Mouse (Mus musculus): ENCODE results near the gene Cbx1.

The Cbx1 gene

DNA sequence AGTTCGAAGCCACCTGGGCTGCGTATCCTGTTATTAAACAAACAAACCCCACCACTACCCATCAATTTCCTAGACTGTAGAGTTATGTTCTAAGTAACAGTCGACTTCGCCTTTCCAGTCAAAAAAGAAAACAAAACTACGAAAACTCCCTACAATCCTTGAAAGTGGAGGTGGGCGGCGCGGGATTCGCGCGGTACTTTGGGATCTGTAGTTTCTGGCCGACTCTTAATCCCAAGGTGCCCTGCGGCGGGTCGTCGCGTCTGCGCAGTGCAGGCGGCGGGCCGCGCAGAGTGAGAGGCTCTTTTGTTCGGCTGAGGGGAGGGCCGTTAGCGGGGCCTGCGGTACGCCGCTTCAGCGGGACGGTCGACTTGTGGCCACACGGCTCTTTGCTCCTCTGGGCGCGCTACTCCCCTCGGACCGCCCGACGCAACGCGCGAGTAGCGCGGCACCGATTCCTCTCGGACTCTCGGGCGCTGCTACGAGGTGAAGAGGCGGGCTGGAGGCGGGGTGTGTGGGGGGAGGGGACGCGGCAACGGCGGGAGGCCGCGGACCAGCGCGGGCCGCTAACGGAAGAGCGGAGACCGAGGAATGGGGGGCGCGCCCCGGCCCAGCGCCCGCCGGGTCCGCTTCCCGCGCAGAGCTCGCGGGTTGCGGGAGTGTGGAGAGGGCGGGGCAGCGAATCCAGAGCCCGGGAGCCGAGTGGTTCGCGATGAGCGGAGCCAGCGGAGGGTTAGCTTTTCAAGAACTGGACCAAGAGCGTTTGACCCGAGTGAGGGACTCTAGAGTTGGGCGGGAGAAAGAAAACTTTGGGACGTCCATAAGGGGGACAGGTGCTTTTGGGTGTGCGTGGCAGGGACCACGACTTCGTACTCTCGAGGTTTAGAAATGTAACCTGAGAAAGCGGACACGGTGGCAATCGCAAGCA is at the start of gene Cbx1:
TSS of gene Cbx1 (plus strand) at position 257 of the 925 bp plus-strand sequence.
- DNase-seq (ENCODE audit: low spot score), result peak; percentile 95

- DNase-seq (ENCODE audit: low spot score), result no peak
Observed at GRCm38 (mm10) chr11:96740796-96741195, 48.1 kb upstream of the Cbx1 start.

GRCm38 (mm10) chr11:96741995-96742394 is 46.9 kb upstream of the Cbx1 start:
- DNase-seq (ENCODE audit: low spot score), result peak; percentile 73

GRCm38 (mm10) chr11:96743000-96743399 is 45.9 kb upstream of the Cbx1 start:
- DNase-seq (ENCODE audit: low spot score), result no peak

DNA sequence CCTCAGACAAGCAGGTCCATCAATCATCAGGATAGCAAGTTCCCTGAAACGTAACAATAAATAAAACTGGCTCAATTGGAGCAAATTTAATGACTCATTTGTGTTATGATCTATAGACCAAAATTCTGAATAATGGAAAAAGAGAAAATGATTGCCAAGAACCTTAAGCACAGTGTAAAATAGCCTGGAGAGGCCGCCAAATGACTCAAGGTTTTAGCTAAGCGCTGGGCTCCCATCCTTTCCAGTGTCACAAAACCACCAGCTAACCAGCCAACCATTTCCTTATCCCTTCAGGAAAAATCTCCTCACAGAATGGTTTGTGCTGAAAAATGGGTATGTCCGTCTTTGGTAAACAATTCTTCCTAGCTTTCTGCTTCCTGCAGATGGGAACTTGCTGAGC is 45.0 kb upstream of the Cbx1 start:
- no peak for DNase-seq (ENCODE audit: low spot score)

GRCm38 (mm10) chr11:96746648-96747047 is 42.3 kb upstream of the Cbx1 start:
- DNase-seq (ENCODE audit: low spot score), result no peak

DNA sequence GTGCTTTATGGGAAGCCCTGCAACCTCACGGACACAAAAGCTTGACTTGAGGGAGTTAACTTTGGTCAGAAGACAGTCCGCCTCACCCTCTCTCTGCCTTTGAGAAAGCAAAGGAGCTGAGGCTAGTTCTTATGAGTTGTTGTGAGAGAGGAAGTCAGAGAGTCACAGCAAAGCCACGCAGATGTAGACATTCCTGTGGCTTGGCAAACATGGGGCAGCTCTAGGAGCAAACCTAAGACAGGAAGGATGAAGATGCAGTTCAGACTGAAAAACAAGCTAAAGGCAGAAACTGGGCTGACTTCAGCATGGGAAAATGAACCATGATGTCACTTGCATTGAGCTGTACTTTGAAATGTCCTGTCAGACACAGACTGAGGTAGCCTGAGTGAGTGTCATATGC is 41.4 kb upstream of the Cbx1 start:
- no peak for DNase-seq (ENCODE audit: low spot score)

GRCm38 (mm10) chr11:96755298-96755697 is 33.6 kb upstream of the Cbx1 start:
- DNase-seq (ENCODE audit: low spot score), result no peak

- no peak for DNase-seq (ENCODE audit: low spot score)
Observed at GRCm38 (mm10) chr11:96757421-96757820, 31.5 kb upstream of the Cbx1 start.

DNA sequence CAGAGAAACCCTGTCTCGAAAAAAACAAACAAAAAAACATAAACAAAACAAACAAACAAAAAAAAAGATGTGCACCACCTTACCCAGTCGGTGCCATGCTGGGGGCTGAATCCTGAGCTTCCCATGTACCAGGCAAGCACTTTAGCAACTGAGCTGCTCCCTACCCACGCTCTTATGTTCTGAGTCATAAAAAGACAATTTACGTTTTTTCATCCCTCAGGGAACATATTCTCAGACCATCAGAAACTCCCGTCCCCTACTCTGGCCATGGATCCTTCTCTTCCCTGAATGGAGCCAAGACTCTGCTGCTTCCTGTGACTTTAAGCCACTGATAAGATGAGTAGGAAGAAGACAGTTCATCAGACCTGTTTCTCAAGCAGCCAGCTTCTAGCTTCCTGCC is 30.5 kb upstream of the Cbx1 start:
- no peak for DNase-seq (ENCODE audit: low spot score)

DNA sequence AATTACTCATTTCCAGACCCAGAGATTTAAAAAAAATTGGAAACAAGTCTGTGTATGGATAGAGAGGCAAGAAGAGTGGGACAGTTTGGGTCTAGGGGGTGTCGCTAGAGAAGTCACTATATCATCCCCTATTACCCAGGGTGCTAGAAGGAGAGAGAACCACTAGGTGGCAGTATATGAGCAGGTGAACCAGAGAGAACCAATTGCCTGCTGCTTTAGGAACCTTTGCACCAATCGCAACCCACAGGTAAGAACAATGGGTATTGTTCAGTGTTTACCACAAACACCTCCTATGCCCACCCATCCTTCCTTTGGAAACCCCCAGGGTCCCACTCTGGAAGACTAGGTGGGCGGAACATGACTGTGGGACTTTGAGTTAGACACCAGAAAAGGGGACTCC is 28.9 kb upstream of the Cbx1 start:
- DNase-seq (ENCODE audit: low spot score), result peak; percentile 76

- no peak for DNase-seq (ENCODE audit: low spot score)
Observed at GRCm38 (mm10) chr11:96761984-96762383, 26.9 kb upstream of the Cbx1 start.

- no peak for DNase-seq (ENCODE audit: low spot score)
Observed at GRCm38 (mm10) chr11:96762742-96763470, 26.0 kb upstream of the Cbx1 start.

DNA sequence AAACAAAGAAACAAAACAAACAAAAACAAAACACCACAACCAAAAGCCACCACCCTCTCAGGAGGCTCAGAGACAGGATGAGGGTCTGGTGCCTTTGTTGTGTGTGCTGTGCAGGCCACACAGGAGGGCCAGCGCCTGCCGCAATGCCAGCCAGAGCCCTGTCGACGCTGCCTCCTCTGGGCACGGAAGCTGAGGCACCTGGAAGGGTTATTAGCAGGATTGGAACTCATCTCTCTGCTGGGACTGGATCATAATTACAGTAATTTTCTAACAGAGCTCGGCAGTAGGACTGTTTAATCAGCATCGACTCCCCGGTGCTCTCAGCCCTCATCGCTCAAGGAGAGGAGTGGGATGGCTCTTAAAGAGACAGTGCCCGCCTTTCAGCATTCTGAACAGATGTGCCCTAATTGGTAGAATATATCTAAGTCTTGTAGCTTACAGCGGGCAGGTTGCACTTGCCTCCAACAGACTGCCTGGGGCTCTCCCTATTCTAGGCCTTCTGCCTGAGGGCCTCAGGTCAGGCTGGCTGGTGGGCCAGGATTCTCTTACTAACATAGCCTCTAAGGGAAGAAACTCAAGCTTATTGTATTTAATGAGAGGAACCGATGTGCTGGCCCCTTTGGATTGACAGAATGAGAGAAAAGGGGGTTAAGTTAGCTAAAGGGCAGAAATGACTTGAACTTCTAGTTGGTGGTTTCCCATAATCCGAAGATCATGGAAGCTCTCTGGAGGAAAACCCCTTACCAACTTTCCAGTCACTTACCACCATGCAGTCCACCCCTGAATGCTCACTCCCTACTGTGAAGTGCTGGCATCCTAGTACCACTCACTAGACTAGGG is 24.2 kb upstream of the Cbx1 start:
- DNase-seq (ENCODE audit: low spot score), result no peak

DNA sequence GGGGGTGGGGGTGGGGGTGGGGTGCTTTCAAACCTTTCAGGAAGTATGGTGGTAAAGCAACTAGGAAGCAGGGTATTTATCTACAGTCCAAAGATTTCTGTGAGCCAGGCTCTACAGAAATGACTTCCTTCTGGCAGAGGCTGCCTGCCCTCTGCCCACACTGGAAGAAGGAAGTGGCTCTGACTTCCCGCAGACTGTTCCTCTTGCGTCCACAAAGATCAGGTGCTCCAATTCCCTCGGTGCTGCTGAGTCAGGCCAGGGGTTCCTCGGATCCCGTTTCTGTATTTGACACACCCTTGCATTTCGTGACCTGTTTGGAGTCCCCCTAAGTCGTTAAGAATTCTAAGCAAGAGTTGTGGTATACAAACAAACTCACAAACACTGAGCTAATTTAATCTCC is 23.3 kb upstream of the Cbx1 start:
- no peak for DNase-seq (ENCODE audit: low spot score)

GRCm38 (mm10) chr11:96766555-96766954 is 22.4 kb upstream of the Cbx1 start:
- DNase-seq (ENCODE audit: low spot score), result no peak

DNA sequence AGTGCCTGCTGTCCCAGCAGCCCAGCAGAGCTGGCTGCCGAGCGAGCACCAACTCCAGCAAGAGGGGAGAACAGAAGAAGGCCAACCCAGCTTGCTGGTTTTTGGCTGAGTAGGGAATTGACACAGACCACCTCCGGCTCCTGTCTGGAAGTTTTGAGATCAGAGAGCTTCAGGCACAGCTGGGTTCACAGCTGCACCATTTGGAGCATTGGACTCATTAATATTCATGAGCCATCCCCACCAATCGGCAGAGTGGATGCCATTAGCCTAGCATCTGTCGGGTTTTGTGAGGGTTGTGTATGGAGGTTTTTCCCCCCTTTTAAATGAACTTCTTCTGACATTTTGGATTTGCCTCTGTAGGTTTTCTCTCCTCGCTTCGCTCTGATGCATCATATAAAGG is 21.8 kb upstream of the Cbx1 start:
- DNase-seq (ENCODE audit: low spot score), result peak; percentile 69

DNA sequence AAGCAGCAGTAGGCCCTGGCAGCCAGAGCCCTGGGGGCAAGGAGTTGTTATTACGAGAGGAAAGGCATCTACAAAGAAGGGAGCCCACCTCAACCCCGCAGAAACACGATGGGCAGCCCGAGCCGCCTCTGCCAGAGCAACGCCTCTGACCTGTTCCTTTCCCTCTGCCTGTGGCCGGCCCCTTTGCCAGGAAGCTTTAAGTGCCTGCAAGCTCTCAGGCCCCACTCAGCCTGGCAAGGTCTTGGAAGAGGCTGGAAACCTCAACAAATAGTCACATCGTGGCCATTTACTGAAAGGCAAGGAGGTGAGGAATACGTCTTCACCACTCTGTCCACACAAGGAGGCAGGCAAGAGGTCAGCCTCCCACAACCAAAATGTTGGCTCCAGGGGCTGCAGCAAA is 20.7 kb upstream of the Cbx1 start:
- no peak for DNase-seq (ENCODE audit: low spot score)

GRCm38 (mm10) chr11:96771274-96771975 is 17.5 kb upstream of the Cbx1 start:
- DNase-seq (ENCODE audit: low spot score), result no peak

- DNase-seq (ENCODE audit: low spot score), result no peak
Observed at GRCm38 (mm10) chr11:96772413-96772812, 16.5 kb upstream of the Cbx1 start.

DNA sequence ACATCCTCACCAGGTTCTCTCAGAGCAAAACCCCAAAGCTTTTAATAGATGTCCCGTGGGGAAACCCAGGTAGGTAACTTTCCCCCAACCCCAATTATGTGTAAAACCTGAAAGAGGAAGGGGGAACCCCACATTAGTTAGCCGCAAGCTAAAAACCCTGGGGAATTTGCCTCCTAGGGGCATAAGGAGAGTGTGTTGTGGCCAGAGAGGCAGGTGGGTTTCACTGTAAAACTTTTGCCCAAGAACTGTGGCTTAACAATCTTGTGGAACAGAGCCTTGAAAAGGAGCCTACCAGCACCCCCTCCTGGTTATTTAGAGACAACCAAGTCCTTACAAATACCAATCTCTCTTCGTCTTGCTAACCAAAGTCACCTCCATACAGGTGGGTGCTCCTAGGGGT is 14.4 kb upstream of the Cbx1 start:
- DNase-seq (ENCODE audit: low spot score), result no peak

DNA sequence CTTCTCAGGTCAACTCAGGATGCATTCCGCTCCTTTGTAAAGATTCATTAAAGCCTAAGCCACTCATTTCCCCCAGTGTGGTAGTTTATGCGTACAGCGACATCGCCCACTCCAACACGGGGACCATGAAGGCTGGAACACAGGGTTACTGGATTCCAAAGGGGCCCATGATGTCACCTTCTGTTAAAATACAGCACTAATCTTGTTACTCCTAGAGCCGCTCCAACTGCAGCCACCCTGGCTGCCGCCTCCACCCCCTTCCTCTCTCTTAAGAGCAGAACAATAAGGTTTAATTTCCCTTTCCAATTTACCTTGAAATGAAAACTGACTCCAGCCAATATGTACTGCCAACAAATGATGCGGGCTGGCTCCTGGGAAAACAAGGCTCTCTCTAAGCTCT is 13.9 kb upstream of the Cbx1 start:
- no peak for DNase-seq (ENCODE audit: low spot score)
